Mouse (Mus musculus) effector memory CD4-positive, alpha-beta T cell, adult 5 months (primary cell): Measurements from ENCODE around the gene Srsx. TPM values are rescaled to one million over a fixed set of nuclear protein-coding genes. Genes with fewer than 3 reads are reported as not detected.

Experiments used
- polyA plus RNA-seq: library from polyadenylated mRNA; unstranded; fragments of 100-300 nt; shearing (Covaris generic); gene quantifications from one replicate; pipeline ENCODE4 v1.2.1, GENCODE M21; 2017

Srsx gene
- polyA plus RNA-seq: not detected

DNA sequence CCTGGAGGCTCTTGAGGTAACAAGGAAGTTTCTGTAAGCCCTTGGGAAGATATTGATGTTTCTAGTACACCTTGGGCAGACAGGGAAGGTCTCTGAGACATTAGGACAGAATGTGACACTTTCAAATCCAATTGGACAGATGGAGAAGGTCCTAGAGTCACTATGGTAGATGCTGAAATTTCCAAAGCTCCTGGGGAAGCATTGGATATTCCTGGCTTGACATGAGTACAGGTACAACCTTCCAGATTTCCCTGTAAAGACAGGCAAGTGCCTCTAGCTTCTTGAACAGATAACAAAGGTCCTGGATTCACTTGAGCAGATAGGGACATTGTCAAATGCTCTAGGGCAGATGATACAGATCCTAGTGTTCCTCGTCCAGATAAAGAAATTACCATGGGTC, at the start of gene Srsx:
Gene Srsx (minus strand): TSS at position 101 of the 400 bp plus-strand sequence.

DNA sequence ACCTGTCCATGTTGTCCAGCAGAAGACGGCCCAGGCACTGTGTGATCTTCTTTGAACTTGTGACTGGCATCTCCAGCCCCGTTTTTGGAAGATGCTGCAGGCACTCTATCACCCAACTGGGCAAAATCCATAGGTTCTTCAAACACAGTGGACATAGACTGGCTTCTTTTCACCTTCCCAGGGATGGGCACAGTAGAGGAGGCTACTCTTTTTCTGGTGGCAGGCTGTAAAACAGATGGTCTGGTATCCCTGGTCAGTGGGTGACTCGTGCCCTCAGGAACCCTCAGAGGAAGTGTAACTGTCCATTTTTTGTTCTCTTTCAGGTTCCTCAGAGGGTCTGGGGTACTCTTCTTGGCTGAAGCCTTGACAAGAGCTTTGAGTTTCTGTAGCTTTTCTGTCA, 24.5 kb upstream of the Srsx start, which contains the start of gene Gm17577:
Gene Gm17577 (minus strand): TSS at position 101 of the 400 bp plus-strand sequence.

Other genes with a start within 250 kb of the Srsx start
- not detected for gene Gm17521, start 192.8 kb downstream of the Srsx start, polyA plus RNA-seq
- gene Cldn34c1, start 119.0 kb downstream of the Srsx start, polyA plus RNA-seq: 0.51 TPM
- gene Gm17577, start 24.4 kb upstream of the Srsx start, polyA plus RNA-seq: not detected